Mouse (Mus musculus) limb, embryonic 14.5 days (tissue): ENCODE data around the gene Igf2bp2. TPM values are rescaled to one million over a fixed set of nuclear protein-coding genes. Genes with fewer than 3 reads are reported as not detected.

ENCODE experiments used
- ATAC-seq: fragments of 200-750 bp; cut with Nextera tagmentation; 2 replicates; pipeline ENCODE4 v1.8.0; 2017; ENCODE audit warnings: low read depth, moderate number of reproducible peaks, moderate TSS enrichment; ENCODE audit not compliant: low FRiP score
- DNase-seq: peaks from one replicate; pipeline ENCODE4 v3.0.0-alpha.2; 2015; ENCODE audit warnings: low spot score
- H3K27ac ChIP-seq: fragments of 300-500 bp; sonication (generic); replicated peaks from 2 replicates; pipeline ENCODE4 v1.5.1; 2014; ENCODE audit warnings: low read depth, mild to moderate bottlenecking, low read length, moderate library complexity, mixed read lengths
- H3K27me3 ChIP-seq: fragments of 300-500 bp; sonication (generic); 2 replicates; pipeline ENCODE4 v1.6.1; 2014; ENCODE audit warnings: low read length, mixed read lengths; ENCODE audit not compliant: control insufficient read depth, insufficient read depth
- H3K36me3 ChIP-seq: fragments of 300-500 bp; sonication (generic); 2 replicates; pipeline ENCODE4 v1.6.1; 2014; ENCODE audit warnings: mild to moderate bottlenecking, low read length, moderate library complexity, mixed read lengths; ENCODE audit not compliant: control insufficient read depth, insufficient read depth
- H3K4me1 ChIP-seq: fragments of 300-500 bp; sonication (generic); 2 replicates; pipeline ENCODE4 v1.6.1; 2014; ENCODE audit warnings: antibody characterized with exemption, low read length, mixed read lengths; ENCODE audit not compliant: control insufficient read depth, insufficient read depth
- H3K4me2 ChIP-seq: fragments of 300-500 bp; sonication (generic); replicated peaks from 2 replicates; pipeline ENCODE4 v1.6.1; 2014; ENCODE audit warnings: low read depth, mild to moderate bottlenecking, low read length, moderate library complexity; ENCODE audit not compliant: severe bottlenecking
- H3K4me3 ChIP-seq: fragments of 300-500 bp; sonication (generic); replicated peaks from 2 replicates; pipeline ENCODE4 v1.5.1; 2014; ENCODE audit warnings: low read length
- H3K9ac ChIP-seq: fragments of 300-500 bp; sonication (generic); 2 replicates; pipeline ENCODE4 v1.6.1; 2014; ENCODE audit warnings: mild to moderate bottlenecking, low read depth, low read length, moderate library complexity; ENCODE audit not compliant: severe bottlenecking
- H3K9me3 ChIP-seq: fragments of 300-500 bp; sonication (generic); 2 replicates; pipeline ENCODE4 v1.6.1; 2016; ENCODE audit warnings: low read length; ENCODE audit not compliant: control insufficient read depth
- POLR2A ChIP-seq: fragments of 200-500 bp; IDR thresholded peaks from 2 replicates; pipeline ENCODE4 v1.8.0; 2012; ENCODE audit warnings: inconsistent platforms, mild to moderate bottlenecking, moderate library complexity, borderline replicate concordance; ENCODE audit not compliant: insufficient read depth, insufficient read length; ENCODE audit errors: extremely low read depth
- WGBS: fragments of 180-500 bp; shearing (Covaris S2); extraction: QIAGEN DNeasy Blood & Tissue Kit; methylation state at CpG from one replicate; pipeline ENCODE4 v1.1.7; 2014; 5-methylcytosine and 5-hydroxymethylcytosine counted together
- polyA plus RNA-seq, 2 experiments: library from polyadenylated mRNA; depleted of rRNA in 1 of 2; stranded (reverse) in 1 of 2; unstranded in 1 of 2; fragments of >200 nt; fragmentation: Nextera tagmentation in 1 of 2; extraction: Ambion mirVana in 1 of 2; gene quantifications; 2 replicates each; pipeline versions ENCODE4 v1.2.1 to v1.2.3; 2012 to 2014

Gene Igf2bp2
- polyA plus RNA-seq, 2 experiments, result 58.7 to 91.2 TPM

GRCm38 (mm10) chr16:22075067-22075466, 88.0 kb downstream of the Igf2bp2 start:
- H3K4me1 ChIP-seq, result no peaks in the 10 kb centered on the region
- no peak overlapping the region for H3K9ac ChIP-seq
- no peaks in the 10 kb centered on the region for H3K27me3 ChIP-seq
- no peak overlapping the region for H3K4me2 ChIP-seq
- H3K36me3 ChIP-seq, result peaks cover 80% of the 10 kb centered on the region
- TF ChIP-seq POLR2A, result no peak
- DNase-seq (no peak), ATAC-seq (no peak)
- H3K9me3 ChIP-seq, result no peaks in the 10 kb centered on the region
- no peak overlapping the region for H3K27ac ChIP-seq
- no peak overlapping the region for H3K4me3 ChIP-seq
- WGBS, result 74% methylated on average over 6 of the region's 6 CpGs

GRCm38 (mm10) chr16:22071361-22071760, 91.7 kb downstream of the Igf2bp2 start:
- no peak for TF ChIP-seq POLR2A
- Histone ChIP-seq H3K4me2 (no peak overlapping the region), H3K27me3 (no peaks in the 10 kb centered on the region), H3K9ac (no peak overlapping the region), H3K27ac (no peak overlapping the region), H3K4me3 (no peak overlapping the region), H3K36me3 (peaks cover 81% of the 10 kb centered on the region), H3K9me3 (no peaks in the 10 kb centered on the region), H3K4me1 (no peaks in the 10 kb centered on the region)
- 86% methylated on average over 7 of the region's 7 CpGs for WGBS
- DNase-seq, result no peak
- no peak for ATAC-seq

GRCm38 (mm10) chr16:22067406-22067805, 95.7 kb downstream of the Igf2bp2 start:
- DNase-seq (peak; percentile 40), ATAC-seq (peak; percentile 48; the same call in 1 of the 2 replicates)
- 89% methylated on average over 8 of the region's 8 CpGs for WGBS
- H3K4me2 ChIP-seq, result no peak overlapping the region
- no peaks in the 10 kb centered on the region for H3K9me3 ChIP-seq
- H3K27ac ChIP-seq, result no peak overlapping the region
- H3K9ac ChIP-seq, result no peak overlapping the region
- peaks cover 86% of the 10 kb centered on the region for H3K36me3 ChIP-seq
- no peak for TF ChIP-seq POLR2A
- no peak overlapping the region for H3K4me3 ChIP-seq
- H3K27me3 ChIP-seq, result no peaks in the 10 kb centered on the region
- H3K4me1 ChIP-seq, result no peaks in the 10 kb centered on the region

DNA sequence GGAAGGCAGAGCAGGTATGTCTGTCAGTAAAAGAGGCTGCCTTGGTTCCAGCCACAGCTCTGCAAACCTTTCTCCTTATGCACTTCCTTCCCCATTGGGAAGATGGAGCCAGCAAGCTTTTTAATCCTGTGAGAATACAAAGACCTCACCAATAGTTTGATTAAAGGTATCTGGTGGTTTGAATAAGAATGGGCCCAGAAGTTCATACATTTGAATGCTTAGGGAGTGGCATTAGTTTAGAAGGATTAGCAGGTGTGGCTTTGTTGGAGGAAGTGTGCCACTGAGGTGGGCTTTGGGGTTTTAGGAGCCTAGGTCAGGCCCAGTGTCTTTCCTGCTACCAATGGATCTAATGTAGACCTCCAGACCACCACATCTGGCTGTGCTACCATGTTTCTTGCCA, 97.6 kb downstream of the Igf2bp2 start:
- Histone ChIP-seq H3K4me2 (no peak overlapping the region), H3K27ac (no peak overlapping the region), H3K4me3 (no peak overlapping the region), H3K36me3 (peaks cover 94% of the 10 kb centered on the region), H3K9ac (no peak overlapping the region), H3K27me3 (no peaks in the 10 kb centered on the region), H3K4me1 (no peaks in the 10 kb centered on the region), H3K9me3 (no peaks in the 10 kb centered on the region)
- DNase-seq (no peak), ATAC-seq (no peak)
- no peak for TF ChIP-seq POLR2A

DNA sequence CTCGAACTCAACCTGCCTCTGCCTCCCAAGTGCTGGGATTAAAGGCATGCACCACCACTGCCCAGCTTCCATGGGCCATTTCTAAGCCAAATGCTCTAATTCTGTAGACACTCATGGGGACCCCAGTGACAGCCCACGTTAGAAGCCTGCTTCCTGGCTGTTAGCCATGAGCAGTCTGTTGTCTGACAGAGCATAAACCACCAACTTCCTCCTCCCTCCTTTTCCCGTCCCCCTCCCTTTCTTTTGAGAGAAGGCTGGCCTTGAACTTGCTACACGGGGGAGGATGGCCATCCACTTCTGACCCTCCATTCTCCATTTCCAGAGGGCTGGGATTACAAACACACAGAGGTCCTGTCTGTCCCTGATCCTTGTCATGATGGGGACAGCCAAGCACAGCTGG, 100.8 kb downstream of the Igf2bp2 start:
- no peak for TF ChIP-seq POLR2A
- H3K4me1 ChIP-seq, result no peaks in the 10 kb centered on the region
- H3K9me3 ChIP-seq, result no peaks in the 10 kb centered on the region
- 82% methylated on average over 4 of the region's 4 CpGs for WGBS
- peaks cover 90% of the 10 kb centered on the region for H3K36me3 ChIP-seq
- no peak overlapping the region for H3K27ac ChIP-seq
- DNase-seq, result no peak
- no peak overlapping the region for H3K4me2 ChIP-seq
- ATAC-seq, result no peak
- H3K27me3 ChIP-seq, result no peaks in the 10 kb centered on the region
- no peak overlapping the region for H3K9ac ChIP-seq
- H3K4me3 ChIP-seq, result no peak overlapping the region

- Histone ChIP-seq H3K4me1 (no peaks in the 10 kb centered on the region), H3K4me3 (no peak overlapping the region)
- 88% methylated on average over 14 of the region's 14 CpGs for WGBS
These were observed 101.4 kb downstream of the Igf2bp2 start for GRCm38 (mm10) chr16:22061555-22062160.

More at GRCm38 (mm10) chr16:22061555-22062160, 101.4 kb downstream of the Igf2bp2 start:
- H3K4me2 ChIP-seq, result no peak overlapping the region
- no peak overlapping the region for H3K9ac ChIP-seq
- peaks cover 84% of the 10 kb centered on the region for H3K36me3 ChIP-seq
- no peaks in the 10 kb centered on the region for H3K27me3 ChIP-seq
- ATAC-seq (no peak), DNase-seq (no peak)
- H3K27ac ChIP-seq, result no peak overlapping the region
- no peaks in the 10 kb centered on the region for H3K9me3 ChIP-seq
- TF ChIP-seq POLR2A, result no peak
